Mouse (Mus musculus) spleen, adult 2 months (tissue): ENCODE data around the gene Fkbp4. TPM values are rescaled to one million over a fixed set of nuclear protein-coding genes. Genes with fewer than 3 reads are reported as not detected.
A peak's percentile ranks its signal among the peaks of the same experiment; 100 is the strongest.

Source experiments
- DNase-seq, 2 experiments: peaks; one replicate each; pipeline versions ENCODE4 v3.0.0 to v3.0.0-alpha.2; 2012 to 2021; ENCODE audit warnings: low spot score in 2 of 2, low read depth in 1 of 2
- H3K27ac ChIP-seq: fragments of 200-500 bp; 2 replicates; pipeline ENCODE4 v1.5.1; 2012; ENCODE audit warnings: low read length, inconsistent platforms; ENCODE audit not compliant: insufficient read depth
- H3K27me3 ChIP-seq: fragments of 200-500 bp; 2 replicates; pipeline ENCODE4 v1.6.1; 2012; ENCODE audit warnings: mild to moderate bottlenecking, moderate library complexity, low read length, inconsistent platforms; ENCODE audit not compliant: control insufficient read depth, insufficient read depth
- H3K36me3 ChIP-seq: fragments of 200-500 bp; 2 replicates; pipeline ENCODE4 v1.6.1; 2012; ENCODE audit warnings: mild to moderate bottlenecking, low read length, inconsistent platforms; ENCODE audit not compliant: control insufficient read depth, insufficient read depth
- H3K4me1 ChIP-seq: fragments of 200-500 bp; 2 replicates; pipeline ENCODE4 v1.6.1; 2011; ENCODE audit warnings: inconsistent platforms; ENCODE audit not compliant: control insufficient read depth, insufficient read depth, insufficient read length
- H3K4me3 ChIP-seq: fragments of 200-500 bp; 2 replicates; pipeline ENCODE4 v1.5.1; 2011; ENCODE audit warnings: mild to moderate bottlenecking, inconsistent platforms; ENCODE audit not compliant: insufficient read depth, insufficient read length; ENCODE audit errors: extremely low read depth
- CTCF ChIP-seq: fragments of 200-500 bp; IDR thresholded peaks from 2 replicates; pipeline ENCODE4 v1.5.1; 2011; ENCODE audit warnings: mild to moderate bottlenecking, inconsistent platforms; ENCODE audit not compliant: insufficient read depth, insufficient read length, insufficient replicate concordance; ENCODE audit errors: extremely low read depth
- POLR2A ChIP-seq: fragments of 200-500 bp; IDR thresholded peaks from 2 replicates; pipeline ENCODE4 v1.6.1; 2011; ENCODE audit warnings: low read depth, low read length, inconsistent platforms
- WGBS: fragments of 180-500 bp; shearing (Covaris S2); methylation state at CpG from one replicate; pipeline ENCODE4 v1.1.7; 2018; 5-methylcytosine and 5-hydroxymethylcytosine counted together
- polyA plus RNA-seq: library from polyadenylated mRNA; depleted of rRNA; stranded (reverse); fragments of >200 nt; gene quantifications from 2 replicates; pipeline ENCODE4 v1.2.3, GENCODE M21; 2012; rRNA removed

The Fkbp4 gene
- polyA plus RNA-seq = 46.3 and 60.3 TPM in 2 replicates

DNA sequence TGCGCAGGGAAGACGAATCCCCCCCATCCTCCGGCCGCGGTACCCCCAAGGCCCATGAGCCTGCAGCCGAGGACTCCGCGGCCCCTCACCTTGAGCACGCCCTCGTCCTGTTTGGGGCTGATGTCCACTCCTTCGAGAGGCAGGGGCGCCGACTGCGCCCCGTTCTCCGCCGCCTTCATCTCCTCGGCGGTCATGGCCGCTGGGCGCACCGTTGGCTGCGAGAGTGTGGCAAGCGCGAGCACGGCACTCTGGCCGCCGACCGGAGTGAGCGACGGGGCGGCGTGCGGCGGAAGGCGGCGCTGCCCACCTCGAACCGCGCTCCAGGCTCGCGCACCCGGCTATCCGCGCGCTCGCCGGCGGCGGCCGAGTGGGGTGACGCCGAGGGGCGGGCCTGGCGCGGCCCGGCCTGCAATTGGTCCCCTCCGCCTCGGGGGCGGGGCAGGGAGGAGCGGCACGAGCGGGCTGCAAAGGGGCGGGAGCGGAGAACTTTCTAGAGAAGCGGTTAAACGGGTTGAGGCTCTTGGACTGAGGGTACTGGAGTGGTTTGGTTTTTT is at the start of gene Fkbp4:
TSS of gene Fkbp4 (minus strand) at position 361 of the 554 bp plus-strand sequence.
- under 1% methylated on average over 67 of the region's 67 CpGs for WGBS
- TF ChIP-seq POLR2A (peak; percentile 72), CTCF (no peak)
- DNase-seq = peak; percentile 81 to 95
- Histone ChIP-seq H3K4me1 (0 out of 2 replicates have a peak, but pooled peaks cover 3% of the 10 kb centered on the region), H3K27me3 (no peaks in the 10 kb centered on the region), H3K4me3 (peak within 1 kb of the TSS; percentile 97), H3K36me3 (peaks cover 15% of the 10 kb centered on the region), H3K27ac (peak within 1 kb of the TSS; percentile 81)

DNA sequence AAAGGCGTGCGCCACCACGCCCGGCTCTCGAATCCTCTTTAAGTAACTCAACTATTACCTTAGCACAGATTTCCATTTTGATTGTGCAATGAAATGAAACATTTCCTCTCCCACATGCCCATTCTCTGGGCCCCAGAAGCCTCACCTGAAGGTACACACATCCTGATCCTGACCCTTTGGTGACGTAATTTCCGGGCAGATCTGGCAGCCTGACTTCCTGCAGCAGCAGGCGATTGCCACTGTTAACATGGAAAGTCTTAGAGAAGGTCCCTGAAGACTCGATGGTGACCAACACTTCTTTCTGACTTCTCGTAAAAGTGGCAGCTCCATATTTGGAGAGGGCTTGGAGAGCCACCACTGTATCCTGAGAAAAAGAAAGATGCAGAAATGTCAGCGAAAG is 49.3 kb upstream of the Fkbp4 start:
- Histone ChIP-seq H3K4me3 (no peak overlapping the region), H3K4me1 (no peaks in the 10 kb centered on the region), H3K27ac (no peak overlapping the region), H3K36me3 (no peaks in the 10 kb centered on the region), H3K27me3 (no peaks in the 10 kb centered on the region; the same call in 1 of the 2 replicates)
- no peak for DNase-seq
- TF ChIP-seq CTCF (no peak), POLR2A (no peak)
- 82% methylated on average over 11 of the region's 11 CpGs for WGBS

DNA sequence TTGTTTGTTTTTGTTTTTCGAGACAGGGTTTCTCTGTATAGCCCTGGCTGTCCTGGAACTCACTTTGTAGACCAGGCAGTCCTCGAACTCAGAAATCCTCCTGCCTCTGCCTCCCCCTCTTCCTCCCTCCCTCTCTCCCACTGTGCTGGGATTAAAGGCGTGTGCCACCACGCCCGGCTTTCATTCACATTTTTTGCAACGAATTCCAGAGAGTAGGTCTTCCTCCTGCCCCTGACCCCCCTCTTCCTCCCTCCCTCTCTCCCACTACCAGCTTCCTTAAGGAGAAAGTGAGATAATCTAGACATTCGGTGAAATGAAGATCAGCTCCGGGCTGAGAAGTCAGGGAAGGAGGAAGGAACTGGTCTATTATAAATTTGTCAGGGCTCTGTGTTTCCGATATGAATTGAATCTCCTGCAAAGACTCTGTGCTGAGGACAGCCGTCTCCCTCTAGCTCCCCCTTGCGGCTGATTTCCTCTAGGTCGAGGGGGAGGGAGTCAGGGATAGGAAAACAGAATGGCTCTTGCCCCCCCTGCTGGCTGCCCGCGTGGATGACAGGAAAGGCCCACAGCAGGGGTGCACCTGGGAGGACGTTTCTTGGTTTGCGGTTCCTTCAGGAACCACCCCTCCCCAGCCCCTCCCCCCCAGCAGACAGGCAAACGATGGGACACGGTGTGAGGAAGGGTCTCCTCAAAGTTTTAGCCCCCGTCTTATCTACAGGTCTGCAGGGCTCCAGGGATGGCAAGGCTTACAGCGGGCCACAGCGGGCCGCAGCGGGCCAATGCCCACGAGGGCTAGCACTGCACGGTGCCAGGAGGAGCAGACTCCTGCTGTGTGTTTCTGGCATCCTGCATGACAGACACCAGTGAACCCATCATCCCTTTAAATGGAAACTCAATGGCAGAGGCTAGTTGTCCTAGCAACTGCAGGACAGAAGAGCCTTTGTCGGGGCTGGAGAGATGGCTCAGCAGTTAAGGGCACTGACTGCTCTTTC is 41.3 kb upstream of the Fkbp4 start:
- H3K27ac ChIP-seq = no peak overlapping the region
- 21% methylated on average over 26 of the region's 26 CpGs for WGBS
- TF ChIP-seq CTCF (peak; percentile 99), POLR2A (no peak)
- no peaks in the 10 kb centered on the region for H3K4me1 ChIP-seq
- H3K36me3 ChIP-seq = no peaks in the 10 kb centered on the region
- H3K27me3 ChIP-seq = no peaks in the 10 kb centered on the region
- peak; percentile 83 to 92 for DNase-seq
- no peak overlapping the region for H3K4me3 ChIP-seq

DNA sequence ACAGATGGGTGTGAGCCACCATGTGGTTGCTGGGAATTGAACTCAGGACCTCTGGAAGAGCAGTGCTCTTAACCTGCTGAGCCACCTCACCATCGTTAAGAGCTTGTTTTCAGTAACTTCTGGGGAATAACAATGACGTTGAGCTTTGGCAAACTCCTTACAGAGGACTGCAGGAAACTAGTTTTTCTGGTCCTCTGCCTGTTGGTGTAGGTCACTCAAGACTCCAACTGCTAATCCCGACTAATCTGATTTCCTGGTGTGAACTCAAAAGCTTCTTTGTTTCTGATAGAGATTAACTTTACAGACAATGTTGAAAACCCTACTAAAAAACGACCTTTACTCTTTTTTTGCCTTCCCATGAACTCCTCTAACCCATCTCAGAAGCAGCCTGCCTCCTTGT is 39.0 kb upstream of the Fkbp4 start:
- WGBS = 53% methylated on average over 4 of the region's 4 CpGs
- DNase-seq = no peak
- Histone ChIP-seq H3K36me3 (no peaks in the 10 kb centered on the region), H3K4me3 (no peak overlapping the region), H3K4me1 (no peaks in the 10 kb centered on the region), H3K27ac (no peak overlapping the region), H3K27me3 (no peaks in the 10 kb centered on the region)
- TF ChIP-seq POLR2A (no peak), CTCF (no peak)

DNA sequence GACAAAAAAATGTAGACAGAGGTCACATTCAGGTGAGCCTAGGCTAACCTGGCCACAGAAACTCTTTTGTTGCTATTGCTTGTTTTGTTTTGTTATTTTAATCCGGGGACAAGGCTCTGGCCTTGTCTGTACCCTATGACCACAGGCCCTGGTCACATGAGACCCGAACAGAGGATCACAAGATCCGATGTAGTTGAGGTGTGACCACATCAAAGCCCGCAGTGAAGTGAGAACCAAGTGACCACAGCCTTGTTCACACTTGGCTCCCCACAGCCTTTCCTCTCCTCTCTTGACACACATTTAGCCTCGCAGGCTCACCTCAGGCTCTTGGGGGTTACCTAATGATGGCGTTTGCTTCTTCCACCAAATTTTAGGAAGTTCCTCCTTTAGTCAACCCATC is 35.6 kb upstream of the Fkbp4 start:
- Histone ChIP-seq H3K4me1 (no peaks in the 10 kb centered on the region), H3K4me3 (no peak overlapping the region), H3K36me3 (no peaks in the 10 kb centered on the region), H3K27ac (no peak overlapping the region), H3K27me3 (no peaks in the 10 kb centered on the region)
- no peak for DNase-seq
- TF ChIP-seq CTCF (no peak), POLR2A (no peak)
- 64% methylated on average over 6 of the region's 6 CpGs for WGBS

DNA sequence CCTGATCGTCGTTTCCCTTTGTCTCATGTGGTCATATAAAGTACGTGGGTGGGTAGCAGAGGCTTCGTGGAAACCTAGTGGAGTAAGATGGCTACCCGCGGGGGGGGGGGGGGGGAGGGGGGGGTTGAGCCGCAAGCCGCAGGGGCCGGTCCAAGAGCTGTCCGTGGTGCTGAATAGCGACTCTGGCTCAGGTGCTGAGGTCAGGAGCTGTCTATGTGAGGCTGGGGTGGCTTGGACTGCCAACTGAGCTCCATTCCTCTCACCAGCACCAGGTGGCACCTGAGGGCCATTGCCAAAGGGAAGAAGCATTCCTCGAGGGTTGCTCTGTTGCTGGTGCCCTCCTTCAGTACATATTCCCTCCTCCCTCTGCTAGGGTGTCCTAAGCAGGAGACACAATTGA is 31.0 kb upstream of the Fkbp4 start:
- DNase-seq = peak in 1 of 2 experiments; percentile 12
- 3% methylated on average over 10 of the region's 12 CpGs for WGBS
- H3K4me3 ChIP-seq = no peak overlapping the region
- no peaks in the 10 kb centered on the region for H3K27me3 ChIP-seq
- no peaks in the 10 kb centered on the region for H3K4me1 ChIP-seq
- H3K36me3 ChIP-seq = no peaks in the 10 kb centered on the region
- TF ChIP-seq CTCF = no peak
- no peak for TF ChIP-seq POLR2A
- H3K27ac ChIP-seq = no peak overlapping the region
